Mouse (Mus musculus) lung, embryonic 16.5 days (tissue): ENCODE measurements around the gene Bcat1. TPM values are rescaled to one million over a fixed set of nuclear protein-coding genes. Genes with fewer than 3 reads are reported as not detected.

ENCODE experiments used
- ATAC-seq: fragments of 200-750 bp; cut with Nextera tagmentation; 2 replicates; pipeline ENCODE4 v1.8.0; 2017; ENCODE audit warnings: low read depth, mild to moderate bottlenecking, moderate library complexity
- H3K27ac ChIP-seq: fragments of 300-500 bp; sonication (generic); 2 replicates; pipeline ENCODE4 v1.5.1; 2014; ENCODE audit warnings: mild to moderate bottlenecking, control low read depth, low read length
- H3K27me3 ChIP-seq: fragments of 300-500 bp; sonication (generic); 2 replicates; pipeline ENCODE4 v1.6.1; 2014; ENCODE audit warnings: low read depth, low read length, mixed read lengths; ENCODE audit not compliant: control insufficient read depth, insufficient read depth
- H3K36me3 ChIP-seq: fragments of 300-500 bp; sonication (generic); 2 replicates; pipeline ENCODE4 v1.6.1; 2014; ENCODE audit warnings: low read length; ENCODE audit not compliant: control insufficient read depth, insufficient read depth
- H3K4me1 ChIP-seq: fragments of 300-500 bp; sonication (generic); replicated peaks from 2 replicates; pipeline ENCODE4 v1.6.1; 2014; ENCODE audit warnings: low read length, mixed read lengths; ENCODE audit not compliant: control insufficient read depth, insufficient read depth
- H3K4me2 ChIP-seq: fragments of 300-500 bp; sonication (generic); 2 replicates; pipeline ENCODE4 v1.6.1; 2014; ENCODE audit warnings: low read depth, low read length, control low read depth
- H3K4me3 ChIP-seq: fragments of 300-500 bp; sonication (generic); 2 replicates; pipeline ENCODE4 v1.5.1; 2014; ENCODE audit warnings: mild to moderate bottlenecking, low read length, control low read depth
- H3K9ac ChIP-seq: fragments of 300-500 bp; sonication (generic); 2 replicates; pipeline ENCODE4 v1.6.1; 2014; ENCODE audit warnings: low read length, control low read depth
- H3K9me3 ChIP-seq: fragments of 300-500 bp; sonication (generic); 2 replicates; pipeline ENCODE4 v1.6.1; 2016; ENCODE audit warnings: low read length; ENCODE audit not compliant: control insufficient read depth
- WGBS: fragments of 180-500 bp; shearing (Covaris S2); extraction: QIAGEN DNeasy Blood & Tissue Kit; methylation state at CpG from one replicate; pipeline ENCODE4 v1.1.7; 2014; 5-methylcytosine and 5-hydroxymethylcytosine counted together
- polyA plus RNA-seq: library from polyadenylated mRNA; unstranded; fragments of >200 nt; fragmentation: Nextera tagmentation; extraction: Ambion mirVana; gene quantifications from 2 replicates; pipeline ENCODE4 v1.2.1, GENCODE M21; 2015

Gene Bcat1
- polyA plus RNA-seq, 1 experiment from 2014 or later = 3.7 TPM

- H3K27me3 ChIP-seq = no peaks in the 10 kb centered on the region
- 23% methylated on average over 1 of the region's 1 CpGs for WGBS
- no peak overlapping the region for H3K4me2 ChIP-seq
Measured at GRCm38 (mm10) chr6:145064104-145064503, 11.9 kb downstream of the Bcat1 start.

DNA sequence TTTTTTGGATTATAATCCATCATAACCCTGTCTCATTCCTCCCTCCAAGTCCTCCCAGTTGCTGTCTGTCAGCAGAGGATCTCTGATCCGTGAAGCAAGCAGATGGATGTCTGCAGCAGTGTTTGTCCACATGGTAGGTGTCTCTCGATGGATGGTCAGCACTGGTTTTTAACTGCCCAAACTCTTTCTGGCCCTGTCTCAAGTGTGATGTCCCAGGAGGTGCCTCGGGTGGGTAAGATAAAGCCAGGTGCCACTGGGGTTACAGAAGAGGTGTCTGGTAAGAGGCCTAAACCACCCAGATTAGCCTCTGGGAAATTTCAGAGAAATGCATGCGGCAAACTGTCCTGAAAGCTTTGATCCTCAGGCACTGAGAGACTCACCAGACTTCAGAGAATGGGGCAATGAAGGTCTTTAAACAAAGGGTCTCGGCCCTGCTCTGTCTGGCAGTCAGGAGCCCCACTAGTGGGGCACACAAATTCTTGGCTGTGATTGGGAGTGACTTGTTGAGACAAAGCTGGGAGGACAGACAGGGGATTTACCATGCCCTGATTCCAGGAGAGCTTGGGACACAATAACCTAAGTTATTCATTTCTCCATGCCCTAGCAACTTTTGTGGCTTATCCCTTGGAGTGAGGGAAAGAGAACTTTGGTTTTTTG, 12.6 kb downstream of the Bcat1 start:
- 38% methylated on average over 5 of the region's 5 CpGs for WGBS
- H3K4me1 ChIP-seq = no peaks in the 10 kb centered on the region
- no peaks in the 10 kb centered on the region for H3K9me3 ChIP-seq
- H3K36me3 ChIP-seq = no peaks in the 10 kb centered on the region
- H3K27me3 ChIP-seq = no peaks in the 10 kb centered on the region
- no peak overlapping the region for H3K9ac ChIP-seq
- no peak for ATAC-seq
- H3K27ac ChIP-seq = no peak overlapping the region
- no peak overlapping the region for H3K4me2 ChIP-seq
- H3K4me3 ChIP-seq = no peak overlapping the region

More at GRCm38 (mm10) chr6:145064104-145064503, 11.9 kb downstream of the Bcat1 start:
- Histone ChIP-seq H3K9me3 (no peaks in the 10 kb centered on the region), H3K36me3 (no peaks in the 10 kb centered on the region), H3K27ac (no peak overlapping the region), H3K4me3 (no peak overlapping the region), H3K4me1 (no peaks in the 10 kb centered on the region), H3K9ac (no peak overlapping the region)
- no peak for ATAC-seq

GRCm38 (mm10) chr6:145062763-145063162, 13.2 kb downstream of the Bcat1 start:
- ATAC-seq = no peak
- Histone ChIP-seq H3K4me1 (no peaks in the 10 kb centered on the region), H3K4me2 (no peak overlapping the region), H3K27me3 (no peaks in the 10 kb centered on the region), H3K4me3 (no peak overlapping the region), H3K9me3 (no peaks in the 10 kb centered on the region), H3K9ac (no peak overlapping the region), H3K36me3 (no peaks in the 10 kb centered on the region), H3K27ac (no peak overlapping the region)
- WGBS = 23% methylated on average over 4 of the region's 4 CpGs

DNA sequence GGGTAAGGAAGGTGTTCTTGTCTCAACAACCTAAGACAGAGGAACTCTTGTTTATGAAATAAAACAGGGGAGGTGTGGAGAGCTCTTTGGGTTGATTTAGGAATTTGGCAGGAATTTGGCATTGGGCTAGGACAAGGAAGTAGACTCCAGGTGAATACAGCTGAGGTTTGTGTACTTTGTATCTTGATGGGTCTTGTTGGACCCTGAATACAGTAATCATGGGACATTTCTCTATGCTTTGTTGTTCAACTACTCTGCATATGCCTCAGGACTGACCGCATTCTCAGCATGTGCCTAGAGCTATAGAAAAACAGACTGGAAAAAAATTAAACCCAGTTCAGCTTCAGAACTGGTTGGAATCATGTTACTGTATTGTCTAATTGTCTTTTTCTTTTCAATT, 14.6 kb downstream of the Bcat1 start:
- Histone ChIP-seq H3K27ac (no peak overlapping the region), H3K4me2 (no peak overlapping the region), H3K4me1 (no peaks in the 10 kb centered on the region), H3K9me3 (no peaks in the 10 kb centered on the region), H3K4me3 (no peak overlapping the region), H3K27me3 (no peaks in the 10 kb centered on the region), H3K9ac (no peak overlapping the region), H3K36me3 (no peaks in the 10 kb centered on the region)
- no peak for ATAC-seq
- 85% methylated on average over 1 of the region's 1 CpGs for WGBS

- no peak for ATAC-seq
- H3K27me3 ChIP-seq = no peaks in the 10 kb centered on the region
- no peak overlapping the region for H3K4me2 ChIP-seq
Measured at GRCm38 (mm10) chr6:145056102-145056501, 19.9 kb downstream of the Bcat1 start.

GRCm38 (mm10) chr6:145055277-145055858, 20.6 kb downstream of the Bcat1 start:
- Histone ChIP-seq H3K27ac (no peak overlapping the region), H3K4me1 (no peaks in the 10 kb centered on the region), H3K9me3 (no peaks in the 10 kb centered on the region), H3K27me3 (no peaks in the 10 kb centered on the region), H3K36me3 (no peaks in the 10 kb centered on the region), H3K9ac (no peak overlapping the region), H3K4me3 (no peak overlapping the region), H3K4me2 (no peak overlapping the region)
- no peak for ATAC-seq
- WGBS = 67% methylated on average over 6 of the region's 6 CpGs

More at GRCm38 (mm10) chr6:145056102-145056501, 19.9 kb downstream of the Bcat1 start:
- WGBS = 83% methylated on average over 4 of the region's 4 CpGs
- H3K36me3 ChIP-seq = no peaks in the 10 kb centered on the region
- H3K27ac ChIP-seq = no peak overlapping the region
- no peak overlapping the region for H3K9ac ChIP-seq
- H3K4me1 ChIP-seq = no peaks in the 10 kb centered on the region
- H3K4me3 ChIP-seq = no peak overlapping the region
- H3K9me3 ChIP-seq = no peaks in the 10 kb centered on the region

DNA sequence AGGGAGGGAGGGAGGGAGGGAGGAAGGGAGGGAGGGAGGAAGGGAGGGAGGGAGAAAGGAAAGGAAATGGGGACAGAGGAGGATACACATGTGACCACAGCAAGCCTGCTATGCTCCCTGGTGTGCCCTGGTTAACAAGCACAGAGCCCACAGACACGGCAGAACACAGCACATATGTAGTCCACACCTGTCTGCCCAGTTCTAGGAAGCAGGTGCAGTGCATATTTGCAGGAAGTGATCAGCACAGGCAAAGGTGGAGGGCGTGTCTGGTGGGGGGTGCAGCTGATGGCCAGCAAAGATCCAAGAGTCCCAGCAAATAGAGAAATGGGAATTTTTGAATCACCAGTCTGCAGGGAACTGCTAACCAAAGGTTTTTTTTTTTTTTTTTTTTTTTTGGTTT, 23.3 kb downstream of the Bcat1 start:
- no peak overlapping the region for H3K27ac ChIP-seq
- peaks cover 5% of the 10 kb centered on the region for H3K4me1 ChIP-seq
- H3K4me2 ChIP-seq = no peak overlapping the region
- no peak for ATAC-seq
- no peak overlapping the region for H3K9ac ChIP-seq
- no peaks in the 10 kb centered on the region for H3K36me3 ChIP-seq
- no peak overlapping the region for H3K4me3 ChIP-seq
- H3K9me3 ChIP-seq = no peaks in the 10 kb centered on the region
- WGBS = 71% methylated on average over 2 of the region's 2 CpGs
- peaks cover 16% of the 10 kb centered on the region for H3K27me3 ChIP-seq

DNA sequence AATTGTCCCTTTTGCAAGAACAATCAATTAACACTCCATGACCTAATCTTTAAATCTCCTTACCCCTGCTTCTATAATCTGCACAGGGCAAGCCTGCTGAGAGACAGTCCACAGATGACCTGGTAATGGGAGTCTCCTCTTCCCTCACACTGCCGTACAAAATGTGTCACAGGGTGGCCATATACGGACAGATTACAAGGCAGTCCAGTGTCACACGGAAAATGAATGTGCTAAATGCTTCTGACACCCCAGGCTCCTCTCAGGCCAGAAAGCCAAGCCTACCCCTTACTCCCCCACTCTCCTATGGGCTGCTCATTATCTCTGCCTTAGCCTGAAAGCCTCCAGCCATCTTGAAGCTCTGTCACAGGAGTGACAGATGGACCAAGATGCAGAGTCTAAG, 25.1 kb downstream of the Bcat1 start:
- H3K4me2 ChIP-seq = no peak overlapping the region
- H3K27me3 ChIP-seq = peaks cover 20% of the 10 kb centered on the region
- no peak overlapping the region for H3K27ac ChIP-seq
- ATAC-seq = no peak
- no peak overlapping the region for H3K9ac ChIP-seq
- WGBS = 29% methylated on average over 3 of the region's 3 CpGs
- H3K4me3 ChIP-seq = no peak overlapping the region
- H3K9me3 ChIP-seq = no peaks in the 10 kb centered on the region
- H3K4me1 ChIP-seq = peaks cover 6% of the 10 kb centered on the region
- H3K36me3 ChIP-seq = no peaks in the 10 kb centered on the region

- peak overlapping the region; percentile 50; the same call in 1 of the 2 replicates for H3K9ac ChIP-seq
Measured at GRCm38 (mm10) chr6:145048131-145048997, 27.6 kb downstream of the Bcat1 start.

More at GRCm38 (mm10) chr6:145048131-145048997, 27.6 kb downstream of the Bcat1 start:
- Histone ChIP-seq H3K9me3 (no peaks in the 10 kb centered on the region), H3K36me3 (no peaks in the 10 kb centered on the region), H3K27me3 (peaks cover 20% of the 10 kb centered on the region), H3K4me3 (peak overlapping the region; percentile 54), H3K4me2 (peak overlapping the region; percentile 94), H3K27ac (no peak overlapping the region), H3K4me1 (peaks cover 6% of the 10 kb centered on the region)
- WGBS = 4% methylated on average over 57 of the region's 64 CpGs
- ATAC-seq = peak; percentile 24; the same call in 1 of the 2 replicates
